Mouse (Mus musculus) CD4-positive naive resting alpha-beta T cell, adult 57 days (primary cell): Measurements from ENCODE around the gene Rnft1. TPM values are rescaled to one million over a fixed set of nuclear protein-coding genes. Genes with fewer than 3 reads are reported as not detected.

Source experiments
- total RNA-seq: library from RNA; stranded (reverse); gene quantifications from one replicate; pipeline ENCODE4 v1.2.4, GENCODE M21; 2023

Rnft1 gene
- 58.0 TPM for total RNA-seq

GRCm38 (mm10) chr11:86484101-86484868, at the start of gene Rnft1:
Gene Rnft1, plus strand, starts transcription at chr11:86484657.

GRCm38 (mm10) chr11:86544639-86545299, 60.3 kb downstream of the Rnft1 start, which contains the start of the genes Rps6kb1 and Tubd1:
Gene Rps6kb1, minus strand, starts transcription at chr11:86544805.
Gene Tubd1, plus strand, starts transcription at chr11:86544991.

Other genes with a start within 250 kb of the Rnft1 start
- gene Ints2, start 227.1 kb upstream of the Rnft1 start, total RNA-seq = 17.1 TPM
- 80.6 TPM for gene Med13, start 127.1 kb upstream of the Rnft1 start, total RNA-seq
- 54.0 TPM for gene Rps6kb1, start 60.1 kb downstream of the Rnft1 start, total RNA-seq
- 8.0 TPM for gene Tubd1, start 60.3 kb downstream of the Rnft1 start, total RNA-seq
- gene Vmp1, start 199.2 kb downstream of the Rnft1 start, total RNA-seq = 47.4 TPM
- gene Ptrh2, start 199.3 kb downstream of the Rnft1 start, total RNA-seq = 5.3 TPM